Mouse (Mus musculus) CH12.LX (cell line): ENCODE measurements at regions not wholly inside any gene's neighbourhood (a gene's known extent, or its start where the extent isn't known, plus 50 kb on each side); places are given as distances from the start of the nearest gene placed in this dataset.

Experiments
- DNase-seq: peaks from one replicate; pipeline ENCODE4 v3.0.0-alpha.2; 2013; ENCODE audit errors: extremely low read depth
- H3K27ac ChIP-seq: 2 replicates; pipeline ENCODE4 v1.5.1; 2012; ENCODE audit warnings: low read depth, mild to moderate bottlenecking, control low read depth, moderate library complexity; ENCODE audit not compliant: insufficient read depth
- H3K27me3 ChIP-seq: replicated peaks from 2 replicates; pipeline ENCODE3; 2012; ENCODE audit warnings: inconsistent platforms
- H3K36me3 ChIP-seq, 2 experiments: replicated peaks in 1 of 2; 2 replicates each; pipeline versions ENCODE3 to v1.6.1; 2012; ENCODE audit warnings: inconsistent platforms in 1 of 2, low read length in 1 of 2, mild to moderate bottlenecking in 1 of 2, mixed read lengths in 1 of 2, moderate library complexity in 1 of 2; ENCODE audit not compliant: control insufficient read depth in 1 of 2, insufficient read depth in 1 of 2
- H3K4me1 ChIP-seq, 2 experiments: 2 replicates each; pipeline ENCODE4 v1.6.1; 2012; ENCODE audit warnings: inconsistent platforms in 1 of 2, moderate library complexity in 1 of 2; ENCODE audit not compliant: insufficient read depth in 2 of 2, control insufficient read depth in 1 of 2
- H3K4me2 ChIP-seq: 2 replicates; pipeline ENCODE4 v1.6.1; 2012; ENCODE audit warnings: low read depth, mild to moderate bottlenecking, control low read depth; ENCODE audit not compliant: poor library complexity, insufficient read depth, severe bottlenecking
- H3K4me3 ChIP-seq, 3 experiments: fragments of 150-350 bp in 1 of 3; sonication (generic) in 1 of 3; replicated peaks in 1 of 3; 2 replicates each; pipeline versions ENCODE3 to v1.5.1; 2011 to 2012; ENCODE audit warnings: low read depth in 2 of 3, low read length in 2 of 3, mild to moderate bottlenecking in 2 of 3, moderate library complexity in 2 of 3, control low read depth in 1 of 3, improper control_type of control experiment in 1 of 3, inconsistent platforms in 1 of 3, mixed read lengths in 1 of 3; ENCODE audit not compliant: poor library complexity in 1 of 3
- H3K79me2 ChIP-seq: replicated peaks from 2 replicates; pipeline ENCODE4 v1.6.1; 2012; ENCODE audit warnings: mild to moderate bottlenecking, moderate library complexity; ENCODE audit not compliant: control insufficient read depth, poor library complexity, insufficient read depth, severe bottlenecking; ENCODE audit errors: extremely low read depth
- H3K9ac ChIP-seq: 2 replicates; pipeline ENCODE4 v1.6.1; 2012; ENCODE audit warnings: low read depth, mild to moderate bottlenecking, control low read depth, moderate library complexity; ENCODE audit not compliant: insufficient read depth
- H3K9me3 ChIP-seq: replicated peaks from 2 replicates; pipeline ENCODE3; 2012; ENCODE audit warnings: low read length, inconsistent platforms, mixed read lengths
- BHLHE40 ChIP-seq: IDR thresholded peaks from 2 replicates; pipeline ENCODE4 v1.6.1; 2011; ENCODE audit warnings: mild to moderate bottlenecking, low read depth, low read length, improper control_type of control experiment
- CHD1 ChIP-seq: IDR thresholded peaks from 2 replicates; pipeline ENCODE4 v1.6.1; 2012; ENCODE audit warnings: low read depth, low read length, improper control_type of control experiment, inconsistent platforms
- CHD2 ChIP-seq: IDR thresholded peaks from 2 replicates; pipeline ENCODE4 v1.6.1; 2011; ENCODE audit warnings: low read length, improper control_type of control experiment
- CTCF ChIP-seq, 2 experiments: IDR thresholded peaks in 1 of 2; conservative IDR thresholded peaks in 1 of 2; 2 replicates each; pipeline ENCODE4 v1.5.1; 2011 to 2012; ENCODE audit warnings: low read depth in 2 of 2, low read length in 2 of 2, improper control_type of control experiment in 1 of 2, inconsistent platforms in 1 of 2, mild to moderate bottlenecking in 1 of 2, moderate library complexity in 1 of 2
- ETS1 ChIP-seq: conservative IDR thresholded peaks from 2 replicates; pipeline ENCODE4 v1.6.1; 2012; ENCODE audit warnings: low read depth, mild to moderate bottlenecking, inconsistent platforms, low read length, improper control_type of control experiment, moderate library complexity
- GABPA ChIP-seq: IDR thresholded peaks from 2 replicates; pipeline ENCODE4 v1.6.1; 2012; ENCODE audit warnings: low read depth, low read length, improper control_type of control experiment, inconsistent platforms; ENCODE audit not compliant: insufficient replicate concordance
- HCFC1 ChIP-seq: IDR thresholded peaks from 2 replicates; pipeline ENCODE4 v1.6.1; 2012; ENCODE audit warnings: low read depth, mild to moderate bottlenecking, inconsistent platforms, low read length, improper control_type of control experiment
- IRF4 ChIP-seq: IDR thresholded peaks from 2 replicates; pipeline ENCODE4 v1.6.1; 2014; ENCODE audit warnings: low read depth, mild to moderate bottlenecking, inconsistent platforms, low read length, improper control_type of control experiment
- JUN ChIP-seq: IDR thresholded peaks from 2 replicates; pipeline ENCODE4 v1.6.1; 2011; ENCODE audit warnings: low read depth, mild to moderate bottlenecking, low read length, improper control_type of control experiment, moderate library complexity; ENCODE audit not compliant: insufficient read depth
- JUND ChIP-seq: conservative IDR thresholded peaks from 2 replicates; pipeline ENCODE4 v1.6.1; 2011; ENCODE audit warnings: low read depth, low read length, improper control_type of control experiment
- KAT2A ChIP-seq: IDR thresholded peaks from 2 replicates; pipeline ENCODE4 v1.6.1; 2012; ENCODE audit warnings: low read length, improper control_type of control experiment, inconsistent platforms; ENCODE audit not compliant: insufficient replicate concordance
- MAFK ChIP-seq: IDR thresholded peaks from 2 replicates; pipeline ENCODE4 v1.6.1; 2011; ENCODE audit warnings: low read length, improper control_type of control experiment; ENCODE audit not compliant: insufficient replicate concordance
- MEF2A ChIP-seq: IDR thresholded peaks from 2 replicates; pipeline ENCODE4 v1.6.1; 2014; ENCODE audit warnings: low read depth, mild to moderate bottlenecking, inconsistent platforms, low read length, improper control_type of control experiment, borderline replicate concordance
- MYC ChIP-seq: IDR thresholded peaks from 2 replicates; pipeline ENCODE4 v1.6.1; 2011; ENCODE audit warnings: low read depth, mild to moderate bottlenecking, improper control_type of control experiment, low read length
- NRF1 ChIP-seq: IDR thresholded peaks from 2 replicates; pipeline ENCODE4 v1.6.1; 2014; ENCODE audit warnings: low read depth, mild to moderate bottlenecking, inconsistent platforms, low read length, improper control_type of control experiment, moderate library complexity
- PAX5 ChIP-seq: IDR thresholded peaks from 2 replicates; pipeline ENCODE4 v1.6.1; 2012; ENCODE audit warnings: low read length, inconsistent platforms, mixed read lengths
- RAD21 ChIP-seq: IDR thresholded peaks from 2 replicates; pipeline ENCODE4 v1.6.1; 2011; ENCODE audit warnings: low read depth, mild to moderate bottlenecking, low read length, improper control_type of control experiment, moderate library complexity
- RCOR1 ChIP-seq: conservative IDR thresholded peaks from 2 replicates; pipeline ENCODE4 v1.6.1; 2012; ENCODE audit warnings: low read depth, mild to moderate bottlenecking, inconsistent platforms, low read length, improper control_type of control experiment
- TBP ChIP-seq: conservative IDR thresholded peaks from 2 replicates; pipeline ENCODE4 v1.6.1; 2011; ENCODE audit warnings: low read depth, low read length, improper control_type of control experiment
- UBTF ChIP-seq: IDR thresholded peaks from 2 replicates; pipeline ENCODE4 v1.6.1; 2012; ENCODE audit warnings: low read depth, mild to moderate bottlenecking, inconsistent platforms, low read length, improper control_type of control experiment, moderate library complexity
- USF2 ChIP-seq: conservative IDR thresholded peaks from 2 replicates; pipeline ENCODE4 v1.6.1; 2011; ENCODE audit warnings: low read depth, low read length, improper control_type of control experiment
- ZC3H11A ChIP-seq: IDR thresholded peaks from 2 replicates; pipeline ENCODE4 v1.6.1; 2012; ENCODE audit warnings: low read depth, mild to moderate bottlenecking, inconsistent platforms, low read length, improper control_type of control experiment
- ZMIZ1 ChIP-seq: IDR thresholded peaks from 2 replicates; pipeline ENCODE4 v1.6.1; 2012; ENCODE audit warnings: low read depth, mild to moderate bottlenecking, inconsistent platforms, low read length, improper control_type of control experiment
- ZNF384 ChIP-seq: IDR thresholded peaks from 2 replicates; pipeline ENCODE4 v1.6.1; 2012; ENCODE audit warnings: low read depth, low read length, improper control_type of control experiment, inconsistent platforms
- dilution Hi-C: fragments of 300-500 bp; cut with MboI; formaldehyde crosslinking; loops from 2 replicates; pipeline ENCODE4 v1.14.3; 2020; ENCODE audit warnings: low sequenced_read_pairs; ENCODE audit not compliant: extremely low pct_unique_long_range_greater_than_20kb, extremely low pct_ligation_motif_present
- in situ Hi-C: fragments of 300-500 bp; cut with MboI; formaldehyde crosslinking; loops from 3 replicates; pipeline ENCODE4 v1.14.3; 2019; ENCODE audit warnings: low sequenced_read_pairs, low pct_ligation_motif_present, low pct_unique_long_range_greater_than_20kb, mixed read lengths

GRCm38 (mm10) chr7:40736971-40737468 lies 161.1 kb upstream of the Vstm2b start:
- Histone ChIP-seq H3K4me3 (no peak overlapping the region), H3K27me3 (no peaks in the 10 kb centered on the region), H3K79me2 (no peaks in the 10 kb centered on the region), H3K9ac (no peak overlapping the region), H3K4me2 (no peak overlapping the region), H3K27ac (no peak overlapping the region), H3K9me3 (no peaks in the 10 kb centered on the region), H3K36me3 (no peaks in the 10 kb centered on the region)
- dilution Hi-C loops, result no loop called here
- in situ Hi-C loops, result no loop called here
- no peak for DNase-seq
- TF ChIP-seq TBP (no peak), CTCF (conservative IDR thresholded peaks at IDR 0.05 in 1 of 2, IDR thresholded peaks at IDR 0.05 in 1 of 2; ENCODE audit: low read depth in 2 of 2, low read length in 2 of 2) (no peak), RCOR1 (no peak), HCFC1 (no peak), MYC (no peak), RAD21 (no peak), KAT2A (no peak), CHD1 (no peak), JUND (no peak), IRF4 (no peak), ZNF384 (no peak), NRF1 (no peak), ETS1 (no peak), CHD2 (no peak), PAX5 (no peak), ZC3H11A (no peak), BHLHE40 (no peak), GABPA (no peak)
- TF ChIP-seq, all 38 proteins: peak for 0
- no peaks in the 10 kb centered on the region for H3K4me1 ChIP-seq

DNA sequence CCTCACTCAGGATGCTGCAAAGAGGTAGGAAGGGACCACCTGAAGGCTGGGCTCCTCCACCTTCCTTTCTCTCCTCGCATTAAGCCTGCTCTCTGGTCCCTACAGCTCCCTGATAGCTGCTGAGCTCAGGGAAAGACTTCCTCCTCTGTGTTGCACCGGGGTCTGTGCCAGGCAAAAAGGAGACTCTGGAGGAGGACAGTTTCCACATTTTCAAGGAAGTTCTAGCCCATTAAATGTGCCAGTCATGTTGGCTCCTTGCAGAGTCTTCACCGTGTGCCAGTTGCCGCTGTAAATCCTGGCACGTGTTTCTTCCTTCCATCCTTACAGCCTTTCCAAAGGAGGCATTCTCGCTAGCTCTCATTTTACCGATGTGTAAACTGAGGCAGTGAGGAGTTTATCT lies 160.6 kb upstream of the Vstm2b start:
- no peak overlapping the region for H3K4me3 ChIP-seq
- H3K9ac ChIP-seq, result no peak overlapping the region
- no peaks in the 10 kb centered on the region for H3K9me3 ChIP-seq
- no peaks in the 10 kb centered on the region for H3K4me1 ChIP-seq
- DNase-seq, result no peak
- no peaks in the 10 kb centered on the region for H3K79me2 ChIP-seq
- no peaks in the 10 kb centered on the region for H3K27me3 ChIP-seq
- dilution Hi-C loops, result no loop called here
- H3K27ac ChIP-seq, result no peak overlapping the region
- TF ChIP-seq CHD2, result no peak
- TF ChIP-seq ZC3H11A, result no peak
- TF ChIP-seq ZMIZ1, result no peak
- no peak for TF ChIP-seq JUN
- TF ChIP-seq UBTF, result no peak
- TF ChIP-seq IRF4, result no peak
- no peak for TF ChIP-seq MAFK
- no peak for TF ChIP-seq MEF2A
- TF ChIP-seq MYC, result no peak
- TF ChIP-seq RAD21, result no peak
- no peak for TF ChIP-seq ZNF384
- no peak for TF ChIP-seq USF2
- no peak for TF ChIP-seq KAT2A
- TF ChIP-seq NRF1, result no peak
- in situ Hi-C loops, result no loop called here
- H3K36me3 ChIP-seq, result no peaks in the 10 kb centered on the region
- H3K4me2 ChIP-seq, result no peak overlapping the region
